Mouse (Mus musculus) kidney, postnatal 14 days (tissue): ENCODE data around the gene Olfr353.

Experiments
- DNase-seq: peaks from one replicate; pipeline ENCODE4 v3.0.0; 2022; ENCODE audit warnings: mixed read lengths

Olfr353 gene

GRCm38 (mm10) chr2:36892836-36893235 is at the start of gene Olfr353:
Gene Olfr353 (minus strand): TSS chr2:36892936.
- DNase-seq = no peak

GRCm38 (mm10) chr2:36936821-36937220 is 44.1 kb upstream of the Olfr353 start, which contains the start of gene Olfr356:
Gene Olfr356 (plus strand): TSS chr2:36937121.
- no peak for DNase-seq

- DNase-seq = no peak
Measured at GRCm38 (mm10) chr2:36928797-36929196, 36.1 kb upstream of the Olfr353 start, which contains the start of gene Olfr355. Gene Olfr355 (minus strand): TSS chr2:36928897.

GRCm38 (mm10) chr2:36905380-36905779 is 12.6 kb upstream of the Olfr353 start, which contains the start of gene Olfr354:
Gene Olfr354 (plus strand): TSS chr2:36905680.
- DNase-seq = no peak

- no peak for DNase-seq
Measured at GRCm38 (mm10) chr2:36897114-36897513, 4.4 kb upstream of the Olfr353 start.

- DNase-seq = no peak
Measured at GRCm38 (mm10) chr2:36868160-36868559, 24.6 kb downstream of the Olfr353 start, which contains the start of gene Olfr352. Gene Olfr352 (plus strand): TSS chr2:36868460.

- no peak for DNase-seq
Measured at GRCm38 (mm10) chr2:36862560-36862959, 30.2 kb downstream of the Olfr353 start, which contains the start of gene Olfr351. Gene Olfr351 (minus strand): TSS chr2:36862660.

- DNase-seq = no peak
Measured at GRCm38 (mm10) chr2:36846010-36846409, 46.7 kb downstream of the Olfr353 start, which contains the start of gene Olfr350. Gene Olfr350 (plus strand): TSS chr2:36846310.
